Mouse (Mus musculus) left cerebral cortex, adult 11 months (tissue): ENCODE data around the gene Crybb2.

Experiments
- DNase-seq: peaks from one replicate; pipeline ENCODE4 v3.0.0; 2022; ENCODE audit warnings: low spot score

Crybb2 gene

GRCm38 (mm10) chr5:113030082-113030481 is 39.8 kb downstream of the Crybb2 start:
- no peak for DNase-seq

- DNase-seq, result no peak
Measured at GRCm38 (mm10) chr5:113026706-113027105, 43.2 kb downstream of the Crybb2 start.

GRCm38 (mm10) chr5:113024154-113024764 is 45.7 kb downstream of the Crybb2 start:
- DNase-seq, result no peak

GRCm38 (mm10) chr5:113018190-113018589 is 51.7 kb downstream of the Crybb2 start:
- no peak for DNase-seq

- no peak for DNase-seq
Measured at GRCm38 (mm10) chr5:113017004-113017403, 52.9 kb downstream of the Crybb2 start.

GRCm38 (mm10) chr5:113015236-113016061 is 54.5 kb downstream of the Crybb2 start, which contains the start of gene Grk3:
Gene Grk3, minus strand, starts transcription at chr5:113015791.
- DNase-seq, result no peak

- no peak for DNase-seq
Measured at GRCm38 (mm10) chr5:113014808-113015235, 55.1 kb downstream of the Crybb2 start.

GRCm38 (mm10) chr5:113014111-113014807 is 55.7 kb downstream of the Crybb2 start:
- DNase-seq, result no peak

- no peak for DNase-seq
Measured at GRCm38 (mm10) chr5:113011926-113012325, 58.0 kb downstream of the Crybb2 start.

- no peak for DNase-seq
Measured at GRCm38 (mm10) chr5:113009183-113009820, 60.6 kb downstream of the Crybb2 start.

GRCm38 (mm10) chr5:113008496-113008895 is 61.4 kb downstream of the Crybb2 start:
- DNase-seq, result no peak
